Mouse (Mus musculus) hindbrain, embryonic 10.5 days (tissue): ENCODE data around the gene Cracr2b. TPM values are rescaled to one million over a fixed set of nuclear protein-coding genes. Genes with fewer than 3 reads are reported as not detected.
A peak's percentile ranks its signal among the peaks of the same experiment; 100 is the strongest.

ENCODE experiments used
- DNase-seq: peaks from one replicate; pipeline ENCODE4 v3.0.0-alpha.2; 2017; ENCODE audit warnings: low spot score
- H3K27ac ChIP-seq: fragments of 300-500 bp; sonication (generic); 2 replicates; pipeline ENCODE4 v1.5.1; 2016; ENCODE audit warnings: mild to moderate bottlenecking, moderate library complexity
- H3K27me3 ChIP-seq: fragments of 300-500 bp; sonication (generic); 2 replicates; pipeline ENCODE4 v1.6.1; 2016; ENCODE audit warnings: mild to moderate bottlenecking; ENCODE audit not compliant: poor library complexity, insufficient read depth, severe bottlenecking
- H3K36me3 ChIP-seq: fragments of 300-500 bp; sonication (generic); 2 replicates; pipeline ENCODE4 v1.6.1; 2016; ENCODE audit warnings: mild to moderate bottlenecking, moderate library complexity
- H3K4me1 ChIP-seq: fragments of 300-500 bp; sonication (generic); replicated peaks from 2 replicates; pipeline ENCODE4 v1.6.1; 2016; ENCODE audit warnings: mild to moderate bottlenecking
- H3K4me3 ChIP-seq: fragments of 300-500 bp; sonication (generic); 2 replicates; pipeline ENCODE4 v1.5.1; 2016; ENCODE audit warnings: mild to moderate bottlenecking, moderate library complexity
- H3K9me3 ChIP-seq: fragments of 300-500 bp; sonication (generic); 2 replicates; pipeline ENCODE4 v1.6.1; 2016; ENCODE audit warnings: mild to moderate bottlenecking, moderate library complexity
- WGBS: fragments of 180-500 bp; shearing (Covaris S2); methylation state at CpG from one replicate; pipeline ENCODE4 v1.1.7; 2016; 5-methylcytosine and 5-hydroxymethylcytosine counted together
- polyA plus RNA-seq: library from polyadenylated mRNA; unstranded; fragments of >200 nt; fragmentation: Nextera tagmentation; extraction: Ambion mirVana; gene quantifications from 2 replicates; pipeline ENCODE4 v1.2.1, GENCODE M21; 2016

Cracr2b gene
- polyA plus RNA-seq, 1 experiment from 2014 or later, result 8.1 TPM

- Histone ChIP-seq H3K4me3 (peak overlapping the region; percentile 54), H3K27me3 (peaks cover 96% of the 10 kb centered on the region), H3K27ac (no peak overlapping the region), H3K36me3 (peaks cover 20% of the 10 kb centered on the region), H3K4me1 (peaks cover 62% of the 10 kb centered on the region), H3K9me3 (no peaks in the 10 kb centered on the region)
- 13% methylated on average over 5 of the region's 5 CpGs for WGBS
- DNase-seq, result no peak
These were observed 1.5 kb downstream of the Cracr2b start for GRCm38 (mm10) chr7:141462333-141462821.

- no peaks in the 10 kb centered on the region for H3K9me3 ChIP-seq
These were observed 3.1 kb downstream of the Cracr2b start for GRCm38 (mm10) chr7:141463824-141464602.

DNA sequence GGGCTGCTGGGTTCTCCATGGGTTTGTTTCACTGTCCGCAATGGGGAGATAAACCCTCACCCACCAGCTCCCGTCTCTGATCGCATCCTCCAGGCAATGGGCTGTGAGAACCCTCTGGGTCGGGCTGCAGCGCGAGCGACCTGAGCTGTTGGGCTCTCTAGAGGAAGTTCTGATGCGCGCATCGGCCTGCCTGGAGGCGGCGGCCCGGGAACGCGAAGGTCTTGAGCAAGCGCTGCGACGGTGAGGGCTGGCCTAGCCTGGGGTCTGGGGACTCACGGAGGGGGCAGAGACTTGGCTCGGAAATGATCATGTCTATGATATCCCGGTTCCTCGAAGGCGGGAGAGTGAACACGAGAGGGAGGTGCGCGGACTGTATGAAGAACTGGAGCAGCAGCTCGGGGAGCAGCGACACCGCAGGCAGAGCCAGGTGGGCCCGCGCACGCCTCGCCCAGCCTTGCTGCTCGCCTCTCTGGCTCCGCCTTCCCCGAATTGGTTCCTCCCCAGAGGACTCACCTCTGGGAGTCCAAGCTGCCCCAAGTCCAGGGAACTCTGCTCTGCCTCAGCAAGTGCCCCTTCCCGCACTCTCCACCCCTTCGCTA is 3.8 kb downstream of the Cracr2b start:
- 4% methylated on average over 38 of the region's 38 CpGs for whole genome bisulfite sequencing
- Histone ChIP-seq H3K27ac (no peak overlapping the region; the same call in 1 of the 2 replicates), H3K9me3 (no peaks in the 10 kb centered on the region), H3K4me3 (peak overlapping the region; percentile 40), H3K4me1 (peaks cover 81% of the 10 kb centered on the region), H3K36me3 (peaks cover 8% of the 10 kb centered on the region), H3K27me3 (peaks cover 75% of the 10 kb centered on the region)
- no peak for DNase-seq

More at GRCm38 (mm10) chr7:141463824-141464602, 3.1 kb downstream of the Cracr2b start:
- Histone ChIP-seq H3K4me3 (peak overlapping the region; percentile 40), H3K4me1 (peaks cover 74% of the 10 kb centered on the region), H3K36me3 (peaks cover 8% of the 10 kb centered on the region), H3K27ac (no peak overlapping the region), H3K27me3 (peaks cover 81% of the 10 kb centered on the region)
- 16% methylated on average over 12 of the region's 12 CpGs for WGBS
- no peak for DNase-seq

DNA sequence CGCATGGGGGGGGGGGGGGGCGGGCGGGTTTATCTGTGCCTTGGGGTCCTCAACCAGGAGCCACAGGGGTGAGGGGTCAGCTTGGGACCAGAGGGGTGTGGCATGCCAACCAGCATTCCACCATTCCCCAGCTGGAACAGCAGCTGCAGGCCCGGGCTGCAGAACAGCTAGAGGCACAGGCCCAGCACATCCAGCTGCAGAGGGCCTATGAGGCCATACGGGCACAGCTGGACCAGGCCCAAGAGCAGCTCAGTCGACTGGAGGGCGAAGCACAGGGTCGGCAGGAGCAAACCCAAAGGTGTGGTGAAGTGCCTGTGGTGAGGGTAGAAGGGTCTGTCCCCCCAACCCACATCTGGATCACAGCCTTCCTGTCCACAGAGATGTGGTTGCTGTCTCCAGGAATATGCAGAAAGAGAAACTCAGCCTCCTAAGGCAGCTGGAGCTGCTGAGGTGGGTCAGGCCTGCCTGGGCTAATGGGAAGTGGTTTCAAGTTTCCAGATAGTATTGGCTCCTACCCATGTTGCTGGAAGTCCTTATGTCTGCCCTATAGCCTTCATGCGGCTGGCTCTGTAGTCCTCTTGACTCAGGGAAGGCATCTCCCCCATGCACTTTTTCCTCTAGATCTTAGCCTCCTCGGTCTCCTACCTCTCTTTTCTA is 4.6 kb downstream of the Cracr2b start:
- WGBS, result 29% methylated on average over 10 of the region's 10 CpGs
- H3K9me3 ChIP-seq, result no peaks in the 10 kb centered on the region
- peaks cover 66% of the 10 kb centered on the region for H3K27me3 ChIP-seq
- H3K36me3 ChIP-seq, result peaks cover 15% of the 10 kb centered on the region
- peak overlapping the region; percentile 40 for H3K4me3 ChIP-seq
- DNase-seq, result no peak
- H3K27ac ChIP-seq, result no peak overlapping the region
- peaks cover 86% of the 10 kb centered on the region for H3K4me1 ChIP-seq

- 81% methylated on average over 7 of the region's 7 CpGs for WGBS
- Histone ChIP-seq H3K36me3 (peaks cover 20% of the 10 kb centered on the region), H3K4me1 (peaks cover 83% of the 10 kb centered on the region), H3K9me3 (no peaks in the 10 kb centered on the region), H3K27me3 (peaks cover 61% of the 10 kb centered on the region), H3K4me3 (peak overlapping the region; percentile 40), H3K27ac (no peak overlapping the region)
- DNase-seq, result no peak
These were observed 5.1 kb downstream of the Cracr2b start for GRCm38 (mm10) chr7:141466045-141466394.

DNA sequence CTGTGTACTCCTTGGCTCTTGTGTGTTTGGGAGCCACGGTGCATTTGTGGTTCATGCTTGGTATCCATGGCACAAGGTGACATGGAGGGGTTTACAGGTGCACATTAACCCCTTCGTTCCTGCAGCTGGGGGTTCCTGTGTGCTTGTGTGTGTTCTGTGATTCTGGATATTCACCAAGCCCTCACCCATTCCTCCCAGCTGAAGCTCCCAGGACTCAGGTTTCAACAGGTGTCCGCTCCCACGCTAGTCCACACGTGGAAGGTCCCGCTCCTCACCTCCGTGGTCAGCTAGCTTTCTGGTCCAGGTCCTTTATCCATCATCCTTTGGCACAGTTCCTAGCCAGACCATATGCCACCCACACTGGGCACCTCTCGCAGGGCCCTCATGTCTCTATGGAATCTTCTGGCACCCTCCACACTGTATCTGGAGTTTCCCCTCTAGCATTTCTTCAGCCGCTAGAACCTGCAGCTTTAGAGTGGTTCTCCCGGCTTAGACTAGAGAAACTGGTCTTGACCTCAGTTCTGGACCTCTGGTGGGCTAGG is 5.8 kb downstream of the Cracr2b start:
- Histone ChIP-seq H3K4me3 (peak overlapping the region; percentile 80), H3K36me3 (peaks cover 26% of the 10 kb centered on the region), H3K9me3 (no peaks in the 10 kb centered on the region), H3K4me1 (peaks cover 76% of the 10 kb centered on the region), H3K27me3 (peaks cover 55% of the 10 kb centered on the region), H3K27ac (peak overlapping the region; percentile 93)
- DNase-seq, result no peak
- 61% methylated on average over 10 of the region's 10 CpGs for WGBS

DNA sequence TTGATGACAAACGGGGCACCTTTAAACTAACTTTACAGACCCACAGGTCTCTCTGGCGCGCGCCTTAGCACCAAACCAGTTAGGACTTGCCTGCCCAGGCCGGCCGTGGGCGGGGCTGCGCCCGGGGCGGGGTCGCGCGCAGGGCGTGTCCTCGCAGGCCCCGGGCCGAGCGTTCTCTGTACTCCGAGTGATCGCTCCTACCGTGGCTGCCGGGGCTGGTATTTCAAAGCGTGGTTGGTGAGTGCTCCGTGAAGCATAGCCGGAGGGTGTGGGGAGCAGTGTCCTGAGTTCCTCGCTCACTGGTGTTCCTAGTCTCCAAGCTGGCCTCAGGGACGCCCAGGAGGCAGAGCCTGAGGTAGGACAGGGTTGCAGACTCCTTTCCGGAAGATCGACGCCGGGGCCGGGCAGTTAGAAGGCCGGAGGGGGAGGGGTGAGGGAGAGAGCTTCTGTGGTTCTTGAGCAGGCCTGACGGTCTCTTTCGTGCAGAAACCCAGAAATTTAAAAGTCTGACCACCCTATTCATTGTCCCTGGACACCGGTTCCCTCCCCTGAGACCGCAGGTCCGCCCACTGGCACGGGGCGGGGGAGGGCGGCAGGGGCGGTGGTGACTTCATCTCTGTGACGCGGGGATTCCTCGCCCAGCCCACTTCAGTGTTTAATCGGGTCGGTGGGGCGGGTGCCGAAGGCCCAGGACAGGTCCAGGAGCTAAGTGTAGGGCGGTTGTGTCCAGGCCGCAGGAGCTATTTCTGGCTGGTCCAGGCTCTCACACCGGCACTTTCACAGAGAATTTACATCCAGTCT is 6.5 kb downstream of the Cracr2b start, which contains the start of gene Cd151:
Gene Cd151, plus strand, starts transcription at position 163 of the 801 bp plus-strand sequence.
- under 1% methylated on average over 52 of the region's 52 CpGs for WGBS
- Histone ChIP-seq H3K4me1 (peaks cover 68% of the 10 kb centered on the region), H3K9me3 (no peaks in the 10 kb centered on the region)

GRCm38 (mm10) chr7:141468164-141468521 is 7.2 kb downstream of the Cracr2b start:
- no peaks in the 10 kb centered on the region for H3K9me3 ChIP-seq
- DNase-seq, result peak; percentile 36
- H3K4me3 ChIP-seq, result peak overlapping the region; percentile 80
- H3K27me3 ChIP-seq, result peaks cover 40% of the 10 kb centered on the region
- H3K4me1 ChIP-seq, result peaks cover 68% of the 10 kb centered on the region
- peaks cover 39% of the 10 kb centered on the region for H3K36me3 ChIP-seq
- 25% methylated on average over 5 of the region's 5 CpGs for WGBS
- H3K27ac ChIP-seq, result peak overlapping the region; percentile 93

More for the DNA sequence above, 6.5 kb downstream of the Cracr2b start, which contains the start of gene Cd151:
- DNase-seq, result peak; percentile 86
- peak within 1 kb of the TSS; percentile 93 for H3K27ac ChIP-seq
- H3K27me3 ChIP-seq, result peaks cover 47% of the 10 kb centered on the region
- peaks cover 34% of the 10 kb centered on the region for H3K36me3 ChIP-seq
- H3K4me3 ChIP-seq, result peak within 1 kb of the TSS; percentile 80

DNA sequence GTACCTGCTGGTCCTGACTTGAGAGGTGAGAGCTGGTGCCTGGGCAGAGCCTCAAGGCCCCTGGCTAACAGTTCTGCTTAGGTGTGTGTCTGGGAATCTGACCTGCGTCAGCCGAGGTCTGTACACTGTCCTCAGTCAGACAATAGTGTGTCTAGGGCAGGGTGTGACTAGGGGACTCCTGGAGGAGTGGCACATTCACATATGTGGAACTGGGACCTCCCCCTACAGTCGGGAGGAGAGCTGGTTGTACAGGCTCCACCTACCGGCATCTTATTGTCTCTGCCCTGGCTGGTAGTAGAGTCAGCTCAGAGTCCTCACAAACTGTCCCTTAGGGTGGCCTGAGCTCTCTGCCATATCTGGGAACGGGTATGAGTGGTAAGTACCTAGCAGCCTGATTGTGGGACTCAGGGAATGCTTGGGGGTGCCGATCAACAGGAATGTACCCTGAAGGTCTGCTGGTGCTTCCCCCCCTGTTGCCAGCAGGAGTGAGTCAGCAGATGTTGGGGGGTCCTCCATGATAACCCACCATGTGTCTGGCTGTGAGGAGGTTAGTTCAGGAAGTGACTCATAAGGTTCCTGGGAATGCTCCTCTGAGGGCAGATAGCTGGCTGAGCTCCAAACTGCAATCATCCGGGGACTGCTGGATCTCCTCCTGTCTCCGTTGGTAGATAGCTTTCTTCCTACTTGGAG is 7.8 kb downstream of the Cracr2b start:
- Histone ChIP-seq H3K4me3 (peak overlapping the region; percentile 80), H3K27ac (peak overlapping the region; percentile 93), H3K4me1 (peaks cover 68% of the 10 kb centered on the region), H3K9me3 (no peaks in the 10 kb centered on the region), H3K36me3 (peaks cover 39% of the 10 kb centered on the region), H3K27me3 (peaks cover 35% of the 10 kb centered on the region)
- DNase-seq, result peak; percentile 75
- WGBS, result 22% methylated on average over 8 of the region's 8 CpGs

DNA sequence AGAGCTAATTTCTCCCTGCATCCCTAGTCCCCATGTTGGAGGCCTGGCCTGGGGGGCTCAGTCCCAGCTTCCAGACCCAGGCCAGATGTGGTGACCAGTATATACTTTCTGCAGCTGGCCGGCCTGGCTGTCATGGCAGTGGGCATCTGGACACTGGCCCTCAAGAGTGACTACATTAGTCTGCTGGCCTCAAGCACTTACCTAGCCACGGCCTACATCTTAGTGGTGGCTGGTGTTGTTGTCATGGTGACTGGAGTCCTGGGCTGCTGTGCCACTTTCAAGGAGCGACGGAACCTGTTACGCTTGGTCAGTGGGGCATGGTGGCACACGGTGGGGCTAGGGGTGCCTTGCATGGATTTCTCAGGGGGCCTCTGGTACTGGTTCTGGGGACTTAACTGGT is 8.5 kb downstream of the Cracr2b start:
- Histone ChIP-seq H3K27me3 (peaks cover 28% of the 10 kb centered on the region), H3K4me3 (peak overlapping the region; percentile 80), H3K4me1 (peaks cover 70% of the 10 kb centered on the region), H3K9me3 (no peaks in the 10 kb centered on the region), H3K36me3 (peaks cover 39% of the 10 kb centered on the region), H3K27ac (peak overlapping the region; percentile 93)
- WGBS, result 76% methylated on average over 6 of the region's 6 CpGs
- no peak for DNase-seq

GRCm38 (mm10) chr7:141469901-141470636 is 9.2 kb downstream of the Cracr2b start:
- WGBS, result 90% methylated on average over 18 of the region's 18 CpGs
- Histone ChIP-seq H3K27me3 (peaks cover 21% of the 10 kb centered on the region), H3K27ac (peak overlapping the region; percentile 93; the same call in 1 of the 2 replicates), H3K4me3 (peak overlapping the region; percentile 80; the same call in 1 of the 2 replicates), H3K9me3 (no peaks in the 10 kb centered on the region), H3K4me1 (peaks cover 65% of the 10 kb centered on the region), H3K36me3 (peaks cover 39% of the 10 kb centered on the region)
- no peak for DNase-seq
